Mouse (Mus musculus) hindbrain, embryonic 16.5 days (tissue): ENCODE data around the gene Wtip. TPM values are rescaled to one million over a fixed set of nuclear protein-coding genes. Genes with fewer than 3 reads are reported as not detected.

Experiments used
- ATAC-seq: fragments of 200-750 bp; cut with Nextera tagmentation; 2 replicates; pipeline ENCODE4 v1.8.0; 2017; ENCODE audit warnings: moderate TSS enrichment, moderate library complexity
- H3K27ac ChIP-seq: fragments of 300-500 bp; sonication (generic); 2 replicates; pipeline ENCODE4 v1.5.1; 2014; ENCODE audit warnings: low read depth, mild to moderate bottlenecking, control low read depth, low read length, moderate library complexity
- H3K27me3 ChIP-seq: fragments of 300-500 bp; sonication (generic); replicated peaks from 2 replicates; pipeline ENCODE4 v1.6.1; 2014; ENCODE audit warnings: low read length; ENCODE audit not compliant: control insufficient read depth, insufficient read depth
- H3K36me3 ChIP-seq: fragments of 300-500 bp; sonication (generic); 2 replicates; pipeline ENCODE4 v1.6.1; 2014; ENCODE audit warnings: mild to moderate bottlenecking, low read length, moderate library complexity, mixed read lengths; ENCODE audit not compliant: control insufficient read depth, insufficient read depth
- H3K4me1 ChIP-seq: fragments of 300-500 bp; sonication (generic); 2 replicates; pipeline ENCODE4 v1.6.1; 2014; ENCODE audit warnings: low read depth, low read length; ENCODE audit not compliant: control insufficient read depth, insufficient read depth
- H3K4me2 ChIP-seq: fragments of 300-500 bp; sonication (generic); 2 replicates; pipeline ENCODE4 v1.6.1; 2014; ENCODE audit warnings: mild to moderate bottlenecking, low read length, control low read depth, moderate library complexity
- H3K4me3 ChIP-seq: fragments of 300-500 bp; sonication (generic); 2 replicates; pipeline ENCODE4 v1.5.1; 2014; ENCODE audit warnings: mild to moderate bottlenecking, low read length, control low read depth, moderate library complexity
- H3K9ac ChIP-seq: fragments of 300-500 bp; sonication (generic); 2 replicates; pipeline ENCODE4 v1.6.1; 2014; ENCODE audit warnings: low read depth, mild to moderate bottlenecking, control low read depth, low read length, moderate library complexity
- H3K9me3 ChIP-seq: fragments of 300-500 bp; sonication (generic); 2 replicates; pipeline ENCODE4 v1.6.1; 2014; ENCODE audit warnings: mild to moderate bottlenecking, low read length, moderate library complexity; ENCODE audit not compliant: control insufficient read depth
- WGBS: fragments of 180-500 bp; shearing (Covaris S2); extraction: QIAGEN DNeasy Blood & Tissue Kit; methylation state at CpG from one replicate; pipeline ENCODE4 v1.1.7; 2014; 5-methylcytosine and 5-hydroxymethylcytosine counted together
- polyA plus RNA-seq: library from polyadenylated mRNA; unstranded; fragments of >200 nt; fragmentation: Nextera tagmentation; extraction: Ambion mirVana; gene quantifications from 2 replicates; pipeline ENCODE4 v1.2.1, GENCODE M21; 2015

The Wtip gene
- polyA plus RNA-seq, 1 experiment from 2014 or later = 3.8 TPM

DNA sequence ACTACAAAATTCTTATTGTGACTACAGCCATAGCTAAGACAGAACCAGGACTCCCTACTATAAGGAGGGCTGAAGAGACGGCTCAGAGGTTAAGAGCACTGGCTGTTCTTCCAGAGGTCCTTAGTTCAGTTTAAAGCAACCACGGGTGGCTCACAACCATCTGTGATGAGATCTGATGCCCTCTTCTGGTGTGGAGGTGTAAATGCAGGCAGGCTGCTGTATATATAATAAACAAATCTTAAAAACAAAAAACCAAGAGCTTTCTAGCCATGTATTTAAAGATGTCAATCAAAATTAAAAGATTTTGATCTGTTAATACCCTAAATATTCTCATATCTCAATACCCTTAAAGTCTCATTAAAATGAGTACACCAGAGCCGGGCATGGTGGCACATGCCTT lies 26.1 kb upstream of the Wtip start:
- H3K4me1 ChIP-seq = no peaks in the 10 kb centered on the region
- no peak overlapping the region for H3K27ac ChIP-seq
- H3K36me3 ChIP-seq = peaks cover 72% of the 10 kb centered on the region
- no peak overlapping the region for H3K4me2 ChIP-seq
- no peaks in the 10 kb centered on the region for H3K27me3 ChIP-seq
- 90% methylated on average over 3 of the region's 3 CpGs for WGBS
- no peak for ATAC-seq
- no peaks in the 10 kb centered on the region for H3K9me3 ChIP-seq
- H3K9ac ChIP-seq = no peak overlapping the region
- no peak overlapping the region for H3K4me3 ChIP-seq

DNA sequence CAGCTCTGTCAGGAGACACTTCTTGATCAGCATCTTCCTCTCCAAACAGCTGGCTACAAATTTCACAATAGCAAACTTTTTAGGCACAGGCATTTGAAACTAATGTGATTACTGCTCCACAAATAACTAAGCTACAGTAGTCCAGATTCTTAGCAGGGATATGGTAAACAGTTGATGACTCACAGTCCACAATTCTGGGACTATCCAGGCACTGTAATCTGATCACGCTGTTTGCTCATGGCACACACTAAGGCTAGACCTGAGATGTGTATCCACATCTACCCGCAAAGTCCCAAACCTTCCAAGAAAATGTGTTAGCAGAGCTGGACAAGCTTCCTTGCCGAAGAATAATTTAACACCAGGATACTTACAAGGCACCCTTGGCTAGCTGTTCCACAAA lies 24.9 kb upstream of the Wtip start:
- no peak overlapping the region for H3K4me3 ChIP-seq
- H3K27ac ChIP-seq = no peak overlapping the region
- H3K4me2 ChIP-seq = no peak overlapping the region
- H3K9me3 ChIP-seq = no peaks in the 10 kb centered on the region
- no peak for ATAC-seq
- peaks cover 73% of the 10 kb centered on the region for H3K36me3 ChIP-seq
- H3K4me1 ChIP-seq = no peaks in the 10 kb centered on the region
- 98% methylated on average over 3 of the region's 3 CpGs for whole genome bisulfite sequencing
- H3K27me3 ChIP-seq = no peaks in the 10 kb centered on the region
- H3K9ac ChIP-seq = no peak overlapping the region

DNA sequence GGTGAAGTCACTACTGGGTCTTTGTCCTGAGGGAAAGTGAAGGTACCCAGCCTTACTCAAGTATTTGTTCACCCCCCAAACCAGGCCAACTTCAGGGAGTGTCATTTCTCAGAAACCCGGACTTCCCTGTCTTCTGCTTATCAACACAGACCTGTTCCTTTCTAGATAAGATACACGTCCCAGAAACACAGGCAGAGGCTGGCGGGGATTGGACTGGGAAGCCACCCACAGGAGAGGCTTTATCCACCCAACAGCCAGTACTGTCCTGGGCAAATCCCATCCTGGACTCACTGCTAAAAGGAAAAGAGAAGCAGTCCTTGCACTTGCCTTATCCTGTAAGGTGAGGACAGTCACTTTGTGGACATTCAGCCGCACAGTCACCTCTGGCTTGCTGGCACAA lies 14.1 kb upstream of the Wtip start:
- 97% methylated on average over 4 of the region's 4 CpGs for WGBS

DNA sequence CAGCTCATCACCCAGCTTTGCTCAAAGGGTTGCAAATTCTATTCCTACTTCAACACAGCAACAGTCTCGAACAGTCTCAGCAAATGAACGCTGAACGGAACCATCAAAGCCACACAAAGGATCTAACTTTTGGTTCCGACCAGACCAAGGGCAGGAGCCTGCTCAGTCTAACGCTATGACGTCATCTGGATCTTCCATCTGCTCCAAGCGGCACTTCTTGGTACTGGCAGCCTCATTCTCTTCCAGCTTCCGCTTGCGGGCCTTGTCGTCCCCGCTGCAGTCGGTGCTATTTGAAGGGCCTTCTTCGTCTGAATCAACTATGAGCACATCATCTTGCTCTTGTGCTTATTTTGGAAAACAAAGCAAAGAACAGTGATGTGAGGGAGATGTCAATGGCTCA lies 8.1 kb upstream of the Wtip start:
- ATAC-seq = no peak
- Histone ChIP-seq H3K27ac (no peak overlapping the region), H3K4me3 (no peak overlapping the region), H3K4me1 (no peaks in the 10 kb centered on the region), H3K4me2 (no peak overlapping the region), H3K9me3 (no peaks in the 10 kb centered on the region), H3K27me3 (no peaks in the 10 kb centered on the region), H3K36me3 (peaks cover 51% of the 10 kb centered on the region), H3K9ac (no peak overlapping the region)
- WGBS = 98% methylated on average over 13 of the region's 13 CpGs

More for the DNA sequence above, 14.1 kb upstream of the Wtip start:
- Histone ChIP-seq H3K9me3 (peaks cover 5% of the 10 kb centered on the region; the same call in 1 of the 2 replicates), H3K4me2 (no peak overlapping the region), H3K9ac (no peak overlapping the region), H3K4me3 (no peak overlapping the region), H3K36me3 (peaks cover 64% of the 10 kb centered on the region), H3K27ac (no peak overlapping the region), H3K4me1 (no peaks in the 10 kb centered on the region), H3K27me3 (no peaks in the 10 kb centered on the region)
- no peak for ATAC-seq

DNA sequence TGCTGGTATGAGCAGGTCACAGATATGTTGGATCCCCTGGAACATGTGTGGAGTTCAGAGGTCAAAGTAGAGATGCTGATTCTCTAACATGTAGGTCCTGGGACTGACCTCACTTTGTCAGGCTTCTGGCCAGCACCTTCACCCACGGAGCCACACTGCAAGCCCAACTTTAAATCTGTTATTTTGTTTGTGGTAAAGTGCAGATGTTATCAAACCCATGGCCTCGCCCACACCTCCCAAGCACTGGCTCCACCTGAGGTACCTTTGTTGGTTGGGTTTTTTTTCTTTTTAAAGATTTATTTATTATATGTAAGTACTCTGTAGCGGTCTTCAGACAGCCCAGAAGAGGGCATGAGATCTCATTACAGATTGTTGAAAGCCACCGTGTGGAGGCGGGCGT lies 6.4 kb upstream of the Wtip start:
- WGBS = 95% methylated on average over 6 of the region's 6 CpGs
- ATAC-seq = peak; percentile 4; the same call in 1 of the 2 replicates
- H3K27ac ChIP-seq = no peak overlapping the region

DNA sequence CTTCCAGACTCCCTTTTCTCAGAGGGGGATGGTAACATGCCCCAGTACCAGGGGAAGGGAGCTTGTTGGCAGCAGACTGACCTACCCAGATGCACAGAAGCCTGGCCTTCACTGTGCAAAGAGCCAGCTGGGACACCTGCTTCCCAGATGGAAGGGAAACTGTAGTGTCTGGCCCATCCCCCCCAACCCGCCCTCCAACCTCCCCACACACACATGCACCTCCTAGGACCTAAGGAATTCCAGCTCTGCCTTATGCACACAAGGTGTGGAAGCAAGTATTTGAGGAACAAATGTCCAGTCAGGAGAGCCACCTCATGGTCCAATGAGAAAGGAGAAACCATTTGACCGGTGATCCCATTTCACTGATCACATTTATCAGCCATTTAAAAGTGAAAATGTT lies 1.3 kb upstream of the Wtip start:
- H3K4me3 ChIP-seq = no peak overlapping the region
- no peak overlapping the region for H3K9ac ChIP-seq
- no peaks in the 10 kb centered on the region for H3K36me3 ChIP-seq
- H3K9me3 ChIP-seq = no peaks in the 10 kb centered on the region
- H3K4me1 ChIP-seq = peaks cover 17% of the 10 kb centered on the region
- ATAC-seq = no peak
- H3K4me2 ChIP-seq = no peak overlapping the region
- no peaks in the 10 kb centered on the region for H3K27me3 ChIP-seq
- WGBS = 90% methylated on average over 2 of the region's 2 CpGs
- H3K27ac ChIP-seq = no peak overlapping the region

More for the DNA sequence above, 6.4 kb upstream of the Wtip start:
- no peaks in the 10 kb centered on the region for H3K9me3 ChIP-seq
- no peak overlapping the region for H3K4me3 ChIP-seq
- H3K4me2 ChIP-seq = no peak overlapping the region
- H3K4me1 ChIP-seq = no peaks in the 10 kb centered on the region
- H3K36me3 ChIP-seq = peaks cover 38% of the 10 kb centered on the region
- H3K9ac ChIP-seq = no peak overlapping the region
- no peaks in the 10 kb centered on the region for H3K27me3 ChIP-seq

DNA sequence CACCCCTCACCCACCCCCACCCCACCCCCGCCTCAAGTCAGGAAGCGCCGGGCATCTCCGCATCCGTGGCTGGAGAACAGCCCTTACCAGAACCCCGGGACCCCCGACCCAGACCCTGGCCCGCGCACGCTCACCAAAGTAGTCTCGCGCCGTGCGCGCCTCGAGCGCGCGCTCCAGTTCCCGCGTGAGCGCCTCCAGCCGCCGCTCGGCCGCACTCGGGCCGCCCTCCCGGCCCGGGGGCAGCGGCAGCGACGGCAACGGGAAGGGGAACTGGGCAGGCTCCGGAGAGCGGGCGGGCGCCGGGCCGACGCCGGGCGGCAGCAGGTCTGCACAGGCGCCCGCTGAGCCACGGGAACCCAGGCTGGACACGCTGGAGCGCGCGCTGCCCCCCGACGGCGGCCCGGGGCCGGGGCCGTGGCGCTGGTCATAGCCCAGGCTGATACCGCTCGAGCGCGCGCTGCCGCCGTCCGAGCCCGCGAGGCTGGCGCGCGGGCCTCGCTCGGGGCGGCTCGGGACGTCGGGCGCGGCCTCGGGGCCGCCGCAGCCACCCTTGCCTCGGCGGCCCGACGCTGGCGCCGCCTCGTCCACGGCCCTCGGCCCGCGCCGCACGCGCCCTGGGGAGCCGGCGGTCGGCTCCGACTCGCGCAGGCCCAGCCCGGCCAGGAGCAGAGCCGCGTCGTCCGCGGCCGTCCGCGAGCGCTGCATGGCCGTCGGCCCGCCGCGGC lies 551 bp downstream of the Wtip start:
- peak overlapping the region; percentile 64 for H3K4me3 ChIP-seq
- ATAC-seq = peak; percentile 80
- H3K27ac ChIP-seq = peak overlapping the region; percentile 80
- WGBS = 1% methylated on average over 62 of the region's 116 CpGs
- H3K4me2 ChIP-seq = peak overlapping the region; percentile 76
- H3K36me3 ChIP-seq = no peaks in the 10 kb centered on the region
- H3K9me3 ChIP-seq = no peaks in the 10 kb centered on the region
- peak overlapping the region; percentile 89 for H3K9ac ChIP-seq
- no peaks in the 10 kb centered on the region for H3K27me3 ChIP-seq
- H3K4me1 ChIP-seq = peaks cover 17% of the 10 kb centered on the region

DNA sequence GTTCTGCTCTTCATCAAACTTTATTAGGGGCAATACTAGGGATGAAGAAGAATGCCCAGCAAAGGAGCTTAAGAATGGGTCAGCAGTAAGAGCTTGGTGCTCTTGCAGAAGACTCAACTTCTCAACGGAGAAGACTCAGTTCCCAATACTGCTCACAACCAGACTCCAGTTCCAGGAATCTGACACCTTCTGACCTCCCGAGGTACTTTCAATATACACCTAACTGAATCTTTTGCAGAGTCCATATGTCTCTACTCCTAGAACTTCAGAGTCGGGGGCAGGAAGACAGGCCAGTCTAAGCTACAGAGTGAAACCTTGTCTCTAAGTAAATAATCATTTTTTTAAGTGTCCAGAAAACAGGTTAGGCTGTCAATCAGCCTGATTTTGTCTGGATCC lies 1.1 kb downstream of the Wtip start:
- Histone ChIP-seq H3K4me1 (peaks cover 17% of the 10 kb centered on the region), H3K27ac (no peak overlapping the region), H3K9me3 (no peaks in the 10 kb centered on the region), H3K36me3 (no peaks in the 10 kb centered on the region), H3K27me3 (no peaks in the 10 kb centered on the region), H3K4me3 (peak overlapping the region; percentile 64), H3K9ac (peak overlapping the region; percentile 89; the same call in 1 of the 2 replicates), H3K4me2 (peak overlapping the region; percentile 76)
- ATAC-seq = peak; percentile 18
- WGBS = 15% methylated on average over 3 of the region's 3 CpGs

DNA sequence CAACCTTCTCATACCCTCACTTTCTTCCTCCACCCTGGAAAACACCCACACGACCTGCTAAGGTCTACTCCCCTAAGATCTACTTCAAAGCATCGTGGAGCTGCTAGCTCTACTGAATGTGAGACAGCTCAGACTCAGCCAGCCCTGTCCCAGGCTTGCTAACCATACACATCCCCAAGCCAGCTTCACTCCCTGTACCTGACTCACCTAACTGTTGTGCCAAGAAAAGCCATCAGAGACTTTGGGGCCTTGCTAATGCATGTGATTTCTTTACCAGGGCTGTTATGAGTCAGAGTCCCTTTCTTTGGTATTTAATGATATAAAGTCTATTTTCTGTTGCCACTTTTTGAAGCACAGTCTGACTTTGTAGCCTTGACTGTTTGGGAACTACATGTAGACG lies 1.9 kb downstream of the Wtip start:
- Histone ChIP-seq H3K4me1 (peaks cover 17% of the 10 kb centered on the region), H3K4me2 (no peak overlapping the region; the same call in 1 of the 2 replicates), H3K9me3 (no peaks in the 10 kb centered on the region), H3K27me3 (no peaks in the 10 kb centered on the region), H3K4me3 (no peak overlapping the region), H3K36me3 (no peaks in the 10 kb centered on the region), H3K27ac (no peak overlapping the region), H3K9ac (0 out of 2 replicates have a peak overlapping the region, but pooled peaks have one; percentile 21)
- no peak for ATAC-seq
- WGBS = 79% methylated on average over 3 of the region's 3 CpGs
